Mouse (Mus musculus) hindbrain, postnatal 0 days (tissue): ENCODE data around the gene Sh3bgrl3. TPM values are rescaled to one million over a fixed set of nuclear protein-coding genes. Genes with fewer than 3 reads are reported as not detected.
A peak's percentile ranks its signal among the peaks of the same experiment; 100 is the strongest.
"Not testable (repeated sequence)": the region's sequence is repeated elsewhere in the genome, so short reads cannot be mapped to it uniquely, and the experiment has no call there.

Experiments
- ATAC-seq: fragments of 200-750 bp; cut with Nextera tagmentation; 2 replicates; pipeline ENCODE4 v1.8.0; 2017; ENCODE audit warnings: mild to moderate bottlenecking, moderate TSS enrichment, moderate library complexity
- DNase-seq: peaks from one replicate; pipeline ENCODE4 v3.0.0-alpha.2; 2015; ENCODE audit warnings: low spot score
- H3K27ac ChIP-seq: fragments of 300-500 bp; sonication (generic); 2 replicates; pipeline ENCODE4 v1.5.1; 2014; ENCODE audit warnings: mild to moderate bottlenecking
- H3K27me3 ChIP-seq: fragments of 300-500 bp; sonication (generic); 2 replicates; pipeline ENCODE4 v1.6.1; 2014; ENCODE audit warnings: low read length, mixed read lengths; ENCODE audit not compliant: insufficient read depth
- H3K36me3 ChIP-seq: fragments of 300-500 bp; sonication (generic); 2 replicates; pipeline ENCODE4 v1.6.1; 2014; ENCODE audit warnings: low read length, mixed read lengths; ENCODE audit not compliant: insufficient read depth
- H3K4me1 ChIP-seq: fragments of 300-500 bp; sonication (generic); 2 replicates; pipeline ENCODE4 v1.6.1; 2014; ENCODE audit warnings: antibody characterized with exemption, low read length, mixed read lengths; ENCODE audit not compliant: insufficient read depth
- H3K4me2 ChIP-seq: fragments of 300-500 bp; sonication (generic); 2 replicates; pipeline ENCODE4 v1.6.1; 2014; ENCODE audit warnings: low read depth, mild to moderate bottlenecking, low read length, moderate library complexity, mixed read lengths
- H3K4me3 ChIP-seq: fragments of 300-500 bp; sonication (generic); 2 replicates; pipeline ENCODE4 v1.5.1; 2014; ENCODE audit warnings: low read length
- H3K9ac ChIP-seq: fragments of 300-500 bp; sonication (generic); replicated peaks from 2 replicates; pipeline ENCODE4 v1.6.1; 2014; ENCODE audit warnings: mild to moderate bottlenecking, low read length, moderate library complexity, mixed read lengths
- H3K9me3 ChIP-seq: fragments of 300-500 bp; sonication (generic); 2 replicates; pipeline ENCODE4 v1.6.1; 2016; ENCODE audit warnings: low read length, mixed read lengths
- CTCF ChIP-seq: IDR thresholded peaks from 2 replicates; pipeline ENCODE4 v1.5.1; 2016; ENCODE audit warnings: antibody characterized with exemption, control low read depth, low read depth
- WGBS: fragments of 180-500 bp; shearing (Covaris S2); extraction: QIAGEN DNeasy Blood & Tissue Kit; methylation state at CpG from one replicate; pipeline ENCODE4 v1.1.7; 2014; 5-methylcytosine and 5-hydroxymethylcytosine counted together
- polyA plus RNA-seq: library from polyadenylated mRNA; unstranded; fragments of >200 nt; fragmentation: Nextera tagmentation; extraction: Ambion mirVana; gene quantifications from 2 replicates; pipeline ENCODE4 v1.2.1, GENCODE M21; 2015
- total RNA-seq: library from RNA; depleted of rRNA; stranded (reverse); fragments of >200 nt; gene quantifications from 2 replicates; pipeline ENCODE4 v1.2.3, GENCODE M21; 2014; rRNA removed

The Sh3bgrl3 gene
- total RNA-seq: 220 and 259 TPM in 2 replicates
- polyA plus RNA-seq: 553 and 564 TPM in 2 replicates

GRCm38 (mm10) chr4:134128221-134128982 lies at the start of gene Sh3bgrl3:
Gene Sh3bgrl3, minus strand, starts transcription at chr4:134128789.
- H3K4me2 ChIP-seq: peak within 1 kb of the TSS; percentile 91
- WGBS: under 1% methylated on average over 50 of the region's 50 CpGs
- H3K4me1 ChIP-seq: peaks cover 17% of the 10 kb centered on the region
- H3K36me3 ChIP-seq: no peaks in the 10 kb centered on the region
- peak within 1 kb of the TSS; percentile 68 for H3K27ac ChIP-seq
- peak within 1 kb of the TSS; percentile 74 for H3K9ac ChIP-seq
- H3K9me3 ChIP-seq: no peaks in the 10 kb centered on the region
- peak; percentile 91 for ATAC-seq
- TF ChIP-seq CTCF: no peak
- no peaks in the 10 kb centered on the region for H3K27me3 ChIP-seq
- peak; percentile 93 for DNase-seq
- H3K4me3 ChIP-seq: peak within 1 kb of the TSS; percentile 54

- no peak overlapping the region for H3K27ac ChIP-seq
- no peak for ATAC-seq
- H3K27me3 ChIP-seq: no peaks in the 10 kb centered on the region
- H3K9ac ChIP-seq: no peak overlapping the region
- peak; percentile 8 for DNase-seq
- TF ChIP-seq CTCF: no peak
- H3K4me2 ChIP-seq: no peak overlapping the region
- no peaks in the 10 kb centered on the region for H3K4me1 ChIP-seq
- H3K4me3 ChIP-seq: no peak overlapping the region
- no peaks in the 10 kb centered on the region; the same call in 1 of the 2 replicates for H3K36me3 ChIP-seq
- 76% methylated on average over 3 of the region's 3 CpGs for WGBS
- no peaks in the 10 kb centered on the region for H3K9me3 ChIP-seq
Measured at GRCm38 (mm10) chr4:134172391-134172790, 43.8 kb upstream of the Sh3bgrl3 start.

- 90% methylated on average over 3 of the region's 3 CpGs for WGBS
- no peak overlapping the region for H3K9ac ChIP-seq
- no peak overlapping the region for H3K4me2 ChIP-seq
Measured at GRCm38 (mm10) chr4:134166906-134167305, 38.3 kb upstream of the Sh3bgrl3 start.

GRCm38 (mm10) chr4:134165548-134166465 lies 37.2 kb upstream of the Sh3bgrl3 start:
- ATAC-seq (no peak), DNase-seq (no peak)
- Histone ChIP-seq H3K27ac (no peak overlapping the region), H3K4me3 (no peak overlapping the region), H3K27me3 (no peaks in the 10 kb centered on the region), H3K9ac (no peak overlapping the region), H3K4me2 (no peak overlapping the region), H3K4me1 (no peaks in the 10 kb centered on the region), H3K9me3 (no peaks in the 10 kb centered on the region), H3K36me3 (no peaks in the 10 kb centered on the region; the same call in 1 of the 2 replicates)
- WGBS: 78% methylated on average over 3 of the region's 3 CpGs
- no peak for TF ChIP-seq CTCF

More at GRCm38 (mm10) chr4:134166906-134167305, 38.3 kb upstream of the Sh3bgrl3 start:
- Histone ChIP-seq H3K36me3 (no peaks in the 10 kb centered on the region; the same call in 1 of the 2 replicates), H3K4me1 (no peaks in the 10 kb centered on the region), H3K27me3 (no peaks in the 10 kb centered on the region), H3K9me3 (no peaks in the 10 kb centered on the region), H3K4me3 (no peak overlapping the region), H3K27ac (no peak overlapping the region)
- TF ChIP-seq CTCF: no peak
- DNase-seq (no peak), ATAC-seq (no peak)

GRCm38 (mm10) chr4:134165024-134165423 lies 36.4 kb upstream of the Sh3bgrl3 start:
- Histone ChIP-seq H3K36me3 (no peaks in the 10 kb centered on the region; the same call in 1 of the 2 replicates), H3K4me1 (no peaks in the 10 kb centered on the region), H3K4me2 (no peak overlapping the region), H3K27ac (no peak overlapping the region), H3K9ac (no peak overlapping the region), H3K4me3 (no peak overlapping the region), H3K27me3 (no peaks in the 10 kb centered on the region), H3K9me3 (no peaks in the 10 kb centered on the region)
- no peak for ATAC-seq
- TF ChIP-seq CTCF: no peak
- no peak for DNase-seq
- 82% methylated on average over 6 of the region's 6 CpGs for WGBS

- ATAC-seq (no peak), DNase-seq (no peak)
- Histone ChIP-seq H3K36me3 (no peaks in the 10 kb centered on the region; the same call in 1 of the 2 replicates), H3K4me1 (no peaks in the 10 kb centered on the region), H3K27ac (no peak overlapping the region), H3K27me3 (no peaks in the 10 kb centered on the region), H3K4me2 (no peak overlapping the region), H3K9me3 (no peaks in the 10 kb centered on the region), H3K4me3 (no peak overlapping the region), H3K9ac (no peak overlapping the region)
- 95% methylated on average over 5 of the region's 6 CpGs for WGBS
- no peak for TF ChIP-seq CTCF
Measured at GRCm38 (mm10) chr4:134164591-134164990, 36.0 kb upstream of the Sh3bgrl3 start.

- peak overlapping the region; percentile 39 for H3K4me3 ChIP-seq
- H3K4me1 ChIP-seq, ATAC-seq, H3K27ac ChIP-seq, H3K27me3 ChIP-seq, H3K9me3 ChIP-seq, H3K36me3 ChIP-seq: not testable (repeated sequence)
- 12% methylated on average over 27 of the region's 30 CpGs for WGBS
- H3K4me2 ChIP-seq: peak overlapping the region; percentile 51
- H3K9ac ChIP-seq: 0 out of 2 replicates have a peak overlapping the region, but pooled peaks have one; percentile 9
- peak; percentile 44 for DNase-seq
Measured at GRCm38 (mm10) chr4:134160071-134160470, 31.5 kb upstream of the Sh3bgrl3 start.
